Mouse (Mus musculus) left cerebral cortex, adult 2 months (tissue): Measurements from ENCODE around the gene Ralgps2. TPM values are rescaled to one million over a fixed set of nuclear protein-coding genes. Genes with fewer than 3 reads are reported as not detected.

ENCODE experiments used
- DNase-seq, 2 experiments: peaks; one replicate each; pipeline ENCODE4 v3.0.0; 2021 to 2022; ENCODE audit warnings: low spot score in 2 of 2, mixed read lengths in 1 of 2; ENCODE audit errors: extremely low spot score in 1 of 2
- H3K27ac ChIP-seq: fragments of 200-600 bp; 2 replicates; pipeline ENCODE4 v1.8.1; 2022
- H3K4me3 ChIP-seq: fragments of 200-600 bp; 2 replicates; pipeline ENCODE4 v1.8.1; 2022
- CTCF ChIP-seq: fragments of 200-600 bp; IDR thresholded peaks from 2 replicates; pipeline ENCODE4 v1.8.1; 2022; ENCODE audit warnings: antibody characterized with exemption, mild to moderate bottlenecking, moderate library complexity
- intact Hi-C: fragments of 180-260 bp; cut with DNase I; formaldehyde crosslinking; loops from one replicate; pipeline ENCODE4 v1.15.1; 2025
- total RNA-seq, 2 experiments: library from RNA; stranded (reverse); gene quantifications; 2 replicates each; pipeline ENCODE4 v1.2.3; 2021

Ralgps2 gene
- total RNA-seq, 2 experiments from 2014 or later: 40.5 to 43.2 TPM

- no peak for DNase-seq
- intact Hi-C loops: loop anchor here (1.0 to 5.0 kb wide), 2 partner anchors 159 to 365 kb away; no protein-coding TSS in a partner anchor
- no peak overlapping the region for H3K27ac ChIP-seq
- TF ChIP-seq CTCF: peak; percentile 78
- H3K4me3 ChIP-seq: no peak overlapping the region
Observed at GRCm38 (mm10) chr1:156917460-156917859, 22.0 kb downstream of the Ralgps2 start.

GRCm38 (mm10) chr1:156916361-156916760, 23.1 kb downstream of the Ralgps2 start:
- no peak for TF ChIP-seq CTCF
- DNase-seq: no peak
- intact Hi-C loops: loop anchor here (5.0 kb wide), 1 partner anchor 366 kb away; no protein-coding TSS in a partner anchor
- no peak overlapping the region for H3K4me3 ChIP-seq
- H3K27ac ChIP-seq: no peak overlapping the region

- Histone ChIP-seq H3K4me3 (no peak overlapping the region), H3K27ac (no peak overlapping the region)
- DNase-seq: no peak
- intact Hi-C loops: loop anchor here (5.0 kb wide), 1 partner anchor 367 kb away; no protein-coding TSS in a partner anchor
- TF ChIP-seq CTCF: no peak
Observed at GRCm38 (mm10) chr1:156914942-156915341, 24.5 kb downstream of the Ralgps2 start.

- no peak for TF ChIP-seq CTCF
- no peak for DNase-seq
- Histone ChIP-seq H3K27ac (no peak overlapping the region), H3K4me3 (no peak overlapping the region)
- intact Hi-C loops: no loop called here
Observed at GRCm38 (mm10) chr1:156913190-156913589, 26.2 kb downstream of the Ralgps2 start.

GRCm38 (mm10) chr1:156910948-156911347, 28.5 kb downstream of the Ralgps2 start:
- no peak for DNase-seq
- no peak overlapping the region for H3K27ac ChIP-seq
- intact Hi-C loops: loop anchor here (1.0 kb wide), 1 partner anchor 169 kb away; no protein-coding TSS in a partner anchor
- no peak overlapping the region for H3K4me3 ChIP-seq
- TF ChIP-seq CTCF: no peak

- intact Hi-C loops: loop anchor here (1.0 kb wide), 1 partner anchor 168 kb away; no protein-coding TSS in a partner anchor
- Histone ChIP-seq H3K27ac (no peak overlapping the region), H3K4me3 (no peak overlapping the region)
- DNase-seq: no peak
- peak; percentile 59 for TF ChIP-seq CTCF
Observed at GRCm38 (mm10) chr1:156909866-156910265, 29.6 kb downstream of the Ralgps2 start.

GRCm38 (mm10) chr1:156909265-156909664, 30.2 kb downstream of the Ralgps2 start:
- intact Hi-C loops: no loop called here
- H3K4me3 ChIP-seq: no peak overlapping the region

GRCm38 (mm10) chr1:156905660-156906059, 33.8 kb downstream of the Ralgps2 start:
- no peak for TF ChIP-seq CTCF
- no peak for DNase-seq
- intact Hi-C loops: no loop called here
- no peak overlapping the region for H3K4me3 ChIP-seq
- H3K27ac ChIP-seq: no peak overlapping the region

More at GRCm38 (mm10) chr1:156909265-156909664, 30.2 kb downstream of the Ralgps2 start:
- H3K27ac ChIP-seq: no peak overlapping the region
- TF ChIP-seq CTCF: no peak
- DNase-seq: no peak

GRCm38 (mm10) chr1:156903899-156904298, 35.5 kb downstream of the Ralgps2 start:
- no peak for TF ChIP-seq CTCF
- intact Hi-C loops: no loop called here
- Histone ChIP-seq H3K4me3 (no peak overlapping the region), H3K27ac (no peak overlapping the region)
- DNase-seq: no peak

GRCm38 (mm10) chr1:156901689-156902088, 37.7 kb downstream of the Ralgps2 start:
- H3K27ac ChIP-seq: no peak overlapping the region
- no peak for DNase-seq
- no peak for TF ChIP-seq CTCF
- H3K4me3 ChIP-seq: no peak overlapping the region
- intact Hi-C loops: no loop called here

- intact Hi-C loops: no loop called here
- Histone ChIP-seq H3K4me3 (no peak overlapping the region), H3K27ac (no peak overlapping the region)
- peak; percentile 18 for TF ChIP-seq CTCF
- no peak for DNase-seq
Observed at GRCm38 (mm10) chr1:156891561-156891960, 47.9 kb downstream of the Ralgps2 start.

- intact Hi-C loops: no loop called here
- H3K27ac ChIP-seq: no peak overlapping the region
- H3K4me3 ChIP-seq: no peak overlapping the region
- no peak for DNase-seq
- peak; percentile 13; the same call in 1 of the 2 replicates for TF ChIP-seq CTCF
Observed at GRCm38 (mm10) chr1:156888830-156889229, 50.6 kb downstream of the Ralgps2 start.

GRCm38 (mm10) chr1:156885879-156886278, 53.5 kb downstream of the Ralgps2 start:
- TF ChIP-seq CTCF: peak; percentile 34
- Histone ChIP-seq H3K27ac (no peak overlapping the region), H3K4me3 (no peak overlapping the region)
- intact Hi-C loops: loop anchor here (2.0 kb wide), 1 partner anchor 143 kb away; no protein-coding TSS in a partner anchor
- no peak for DNase-seq
